ENCODE assay signal across 13 mouse cellular contexts in the genomic region with DNA sequence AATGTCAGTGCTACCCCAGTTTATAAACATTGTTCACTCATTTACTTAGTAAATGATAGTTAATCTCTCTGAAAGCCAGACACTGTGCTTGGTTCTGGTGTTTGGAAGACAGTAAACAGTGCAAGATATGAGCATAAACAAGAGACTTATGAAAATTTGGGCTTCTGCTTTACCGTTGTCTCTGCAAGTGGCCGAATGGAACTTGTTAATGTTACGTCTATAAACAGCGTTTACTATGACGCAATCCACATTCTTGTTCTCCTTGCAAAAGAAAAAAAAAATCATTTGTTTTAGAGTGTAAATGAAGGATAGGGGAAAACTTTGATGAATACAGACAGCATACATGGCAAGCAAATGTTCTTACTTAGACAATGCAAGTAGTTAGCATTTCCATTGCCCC. TPM values are rescaled to one million over a fixed set of nuclear protein-coding genes. Genes with fewer than 3 reads are reported as not detected.
A peak's percentile ranks its signal among the peaks of the same experiment; 100 is the strongest.
DNase-seq lines count a peak whose midpoint lies in the region; ATAC-seq and TF ChIP-seq lines count a peak whose summit lies in the region.
"Had no signal": no experiment of that assay in that cellular context is flagged by ENCODE, and none has a peak within 500 bp of the region (broad histone marks: within the 10 kb centered on the region; RNA-seq: fewer than 3 reads in every experiment).

Gene Tmem156 (minus strand): TSS at position 212 of the 400 bp plus-strand sequence.

- TF ChIP-seq CTCF in heart, postnatal 0 days (IDR thresholded peaks at IDR 0.05; ENCODE audit: low read depth), result no peak
- no peak for TF ChIP-seq CTCF in MEL (IDR thresholded peaks at IDR 0.05 in 2 of 3, conservative IDR thresholded peaks at IDR 0.05 in 1 of 3; ENCODE audit: control insufficient read depth in 1 of 3, insufficient read depth in 1 of 3, low read depth in 2 of 3, low read length in 3 of 3, poor library complexity in 1 of 3, severe bottlenecking in 1 of 3)

- H3K4me1 ChIP-seq in heart, postnatal 0 days (ENCODE audit: control insufficient read depth, insufficient read depth), result no peaks in the 10 kb centered on the region
- H3K4me1 ChIP-seq in MEL (ENCODE audit: control insufficient read depth in 1 of 2, insufficient read depth in 2 of 2, low read length in 2 of 2), result peaks cover 11 to 20% of the 10 kb centered on the region in 2 experiments
- peaks cover 29% of the 10 kb centered on the region for H3K4me1 ChIP-seq in limb, embryonic 10.5 days

- no peaks in the 10 kb centered on the region for H3K27me3 ChIP-seq in heart, postnatal 0 days (ENCODE audit: control insufficient read depth, insufficient read depth, low read length)
- no peaks in the 10 kb centered on the region for H3K27me3 ChIP-seq in MEL (ENCODE audit: control insufficient read depth in 1 of 2, insufficient read depth in 2 of 2, low read length in 2 of 2)
- no peaks in the 10 kb centered on the region for H3K27me3 ChIP-seq in limb, embryonic 10.5 days (ENCODE audit: low read depth, poor library complexity, severe bottlenecking)

- 0 out of 2 replicates have a peak within 1 kb of the TSS, but pooled peaks have one; percentile 11 for H3K27ac ChIP-seq in heart, postnatal 0 days (ENCODE audit: low read depth)
- H3K27ac ChIP-seq in MEL (ENCODE audit: control insufficient read depth, low read depth, low read length), result peak within 1 kb of the TSS; percentile 95
- peak within 1 kb of the TSS; percentile 31; the same call in 1 of the 2 replicates for H3K27ac ChIP-seq in limb, embryonic 10.5 days
- H3K27ac ChIP-seq: hindbrain, embryonic 14.5 days had no signal

- no peak within 1 kb of the TSS for H3K9ac ChIP-seq in heart, postnatal 0 days (replicated peaks; ENCODE audit: low read depth, low read length)
- H3K9ac ChIP-seq in MEL (ENCODE audit: control insufficient read depth, low read depth, low read length, poor library complexity, severe bottlenecking), result peak within 1 kb of the TSS; percentile 76
- H3K9ac ChIP-seq: hindbrain, embryonic 14.5 days had no signal

- peak within 1 kb of the TSS; percentile 19; the same call in 1 of the 2 replicates for H3K4me3 ChIP-seq in heart, postnatal 0 days (ENCODE audit: low read depth, low read length)
- peak within 1 kb of the TSS; percentile 75 to 79 for H3K4me3 ChIP-seq in MEL (ENCODE audit: control insufficient read depth in 1 of 2, insufficient read depth in 1 of 2, low read depth in 2 of 2, low read length in 2 of 2)
- H3K4me3 ChIP-seq in limb, embryonic 10.5 days, result no peak within 1 kb of the TSS

- TF ChIP-seq POLR2A in MEL (IDR thresholded peaks at IDR 0.05; ENCODE audit: control insufficient read depth in 1 of 2, insufficient read depth in 1 of 2, low read depth in 1 of 2, low read length in 2 of 2, poor library complexity in 1 of 2), result no peak

- TF ChIP-seq EP300 in heart, postnatal 0 days (IDR thresholded peaks at IDR 0.05; ENCODE audit: low read depth), result no peak
- TF ChIP-seq EP300 in MEL (IDR thresholded peaks at IDR 0.05; ENCODE audit: low read depth in 1 of 2, low read length in 2 of 2), result no peak

- H3K9me3 ChIP-seq in heart, postnatal 0 days (replicated peaks; ENCODE audit: control insufficient read depth, low read length), result no peaks in the 10 kb centered on the region
- H3K9me3 ChIP-seq in MEL (replicated peaks; ENCODE audit: insufficient read depth, low read length), result no peaks in the 10 kb centered on the region
- no peaks in the 10 kb centered on the region for H3K9me3 ChIP-seq in limb, embryonic 10.5 days (replicated peaks)

- no peak within 1 kb of the TSS; the same call in 1 of the 2 replicates for H3K4me2 ChIP-seq in heart, postnatal 0 days (ENCODE audit: low read depth, low read length)
- H3K4me2 ChIP-seq: hindbrain, embryonic 14.5 days had no signal

- intact Hi-C loops in heart, postnatal 36 days (cut with DNase I), result no loop called here

- peaks cover 1% of the 10 kb centered on the region for H3K79me2 ChIP-seq in MEL (ENCODE audit: control insufficient read depth, insufficient read depth, low read length, poor library complexity)

- H3K36me3 ChIP-seq in heart, postnatal 0 days (replicated peaks; ENCODE audit: control insufficient read depth, insufficient read depth, low read length), result no peaks in the 10 kb centered on the region
- H3K36me3 ChIP-seq in MEL (ENCODE audit: control insufficient read depth in 1 of 2, insufficient read depth in 2 of 2, low read length in 2 of 2), result peaks cover 0 to 27% of the 10 kb centered on the region in 2 experiments; a peak in 2 of 4 replicates
- H3K36me3 ChIP-seq in limb, embryonic 10.5 days, result no peaks in the 10 kb centered on the region

- TF ChIP-seq RAD21 in MEL (IDR thresholded peaks at IDR 0.05; ENCODE audit: low read depth, low read length), result no peak

- no peak for ATAC-seq in heart, postnatal 0 days (ENCODE audit: insufficient read depth, low read depth)
- peak; percentile 41 for ATAC-seq in monocyte, adult 5-6 weeks (replicated peaks; ENCODE audit: insufficient number of reproducible peaks, low FRiP score, low TSS enrichment, poor library complexity, severe bottlenecking)
- ATAC-seq in frontal cortex, adult (ENCODE audit: low TSS enrichment), result no peak

- 69% methylated on average over 5 of the region's 5 CpGs for WGBS in heart, postnatal 0 days
- 81% methylated on average over 5 of the region's 5 CpGs for WGBS in limb, embryonic 10.5 days

- no peak for DNase-seq in heart, postnatal 0 days (ENCODE audit: low spot score)
- no peak for DNase-seq in heart, postnatal 36 days
- no peak for DNase-seq in MEL (ENCODE audit: low read depth, low spot score)
- DNase-seq in limb, embryonic 10.5 days (ENCODE audit: low spot score), result no peak
- DNase-seq in right cerebral cortex, adult 2 months (ENCODE audit: low spot score in 2 of 2), result no peak
- no peak for DNase-seq in urinary bladder, postnatal 4 days (ENCODE audit: low spot score in 2 of 2)
- DNase-seq: cerebellum, postnatal 14 days; kidney, postnatal 10 days; layer of hippocampus, postnatal 36 days; right cerebral cortex, adult 18-20 months had no signal

TF ChIP-seq in MEL, 35 proteins besides CTCF, POLR2A, EP300 and RAD21:
- TF ChIP-seq HCFC1 (IDR thresholded peaks at IDR 0.05; ENCODE audit: low read depth, low read length) (no peak), KAT2A (conservative IDR thresholded peaks at IDR 0.05; ENCODE audit: low read depth, low read length) (no peak), ZNF384 (IDR thresholded peaks at IDR 0.05; ENCODE audit: low read depth, low read length) (no peak), MYB (IDR thresholded peaks at IDR 0.05; ENCODE audit: low read depth, low read length) (no peak)
TF ChIP-seq in MEL: peak in this region for 0.

RNA-seq across cellular contexts. Expression of gene Tmem156, which starts in this region (rescaled TPM):
- total RNA-seq in heart, postnatal 0 days (2014; rRNA removed; ENCODE audit: low replicate concordance), result not detected in 2 replicates
- polyA plus RNA-seq in heart, postnatal 0 days (2015; fragmentation: Nextera tagmentation; extraction: Ambion mirVana), result 0.16 and 0.19 TPM in 2 replicates
- total RNA-seq in heart, postnatal 36 days (2021), result under 1 TPM in 1 of 2 experiments, not detected in 1; 0.30 TPM
- 2.6 and 4.5 TPM in 2 replicates for total RNA-seq in MEL (2012; rRNA removed)
- polyA plus RNA-seq in MEL (2012; ENCODE audit: insufficient read depth in 1 of 2, insufficient read length in 2 of 2, low read depth in 1 of 2, low replicate concordance in 2 of 2, missing spikeins in 1 of 2), result 1 to 10 TPM in 1 of 2 experiments, not detected in 1; 4.1 TPM
- polyA plus RNA-seq in limb, embryonic 10.5 days (2016; fragmentation: Nextera tagmentation; extraction: Ambion mirVana), result 0.23 TPM in 1 of 2 replicates, not detected in the other
- 69.7 to 98.1 TPM (median 80.6 TPM) in 3 replicates for total RNA-seq in monocyte, adult 5-6 weeks (2017)
- polyA plus RNA-seq: hindbrain, embryonic 14.5 days had no signal

Comparison
In these comparisons a context has a peak if more than half of its experiments do, and no peak if none do; other contexts are left out.
1. RNA of gene Tmem156 (total RNA-seq): 69.7 to 98.1 TPM in monocyte, adult 5-6 weeks; 2.6 to 4.5 TPM in MEL, 0.30 TPM in heart, postnatal 36 days and not detected in heart, postnatal 0 days; every median in the first group is over 10 times any median in the second.
2. H3K27ac ChIP-seq: peak in every context shown above with its lines; median percentile 95 in MEL; 31 in limb, embryonic 10.5 days; 11 in heart, postnatal 0 days.